Mouse (Mus musculus) intestine, embryonic 16.5 days (tissue): Measurements from ENCODE around the gene Fam118a. TPM values are rescaled to one million over a fixed set of nuclear protein-coding genes. Genes with fewer than 3 reads are reported as not detected.
"Not testable (repeated sequence)": the region's sequence is repeated elsewhere in the genome, so short reads cannot be mapped to it uniquely, and the experiment has no call there.

ENCODE experiments used
- ATAC-seq: fragments of 200-750 bp; cut with Nextera tagmentation; 2 replicates; pipeline ENCODE4 v1.8.0; 2017; ENCODE audit warnings: moderate TSS enrichment, moderate library complexity
- H3K27ac ChIP-seq: fragments of 300-500 bp; sonication (generic); 2 replicates; pipeline ENCODE4 v1.5.1; 2014; ENCODE audit warnings: mild to moderate bottlenecking, low read length
- H3K27me3 ChIP-seq: fragments of 300-500 bp; sonication (generic); replicated peaks from 2 replicates; pipeline ENCODE4 v1.6.1; 2014; ENCODE audit warnings: low read length, control low read depth, mixed read lengths; ENCODE audit not compliant: control insufficient read depth, insufficient read depth
- H3K36me3 ChIP-seq: fragments of 300-500 bp; sonication (generic); 2 replicates; pipeline ENCODE4 v1.6.1; 2014; ENCODE audit warnings: low read length, control low read depth; ENCODE audit not compliant: control insufficient read depth, insufficient read depth
- H3K4me1 ChIP-seq: fragments of 300-500 bp; sonication (generic); 2 replicates; pipeline ENCODE4 v1.6.1; 2014; ENCODE audit warnings: low read length, control low read depth, mixed read lengths; ENCODE audit not compliant: control insufficient read depth, insufficient read depth
- H3K4me2 ChIP-seq: fragments of 300-500 bp; sonication (generic); 2 replicates; pipeline ENCODE4 v1.6.1; 2014; ENCODE audit warnings: low read depth, low read length, control low read depth
- H3K4me3 ChIP-seq: fragments of 300-500 bp; sonication (generic); 2 replicates; pipeline ENCODE4 v1.5.1; 2014; ENCODE audit warnings: mild to moderate bottlenecking, low read length
- H3K9ac ChIP-seq: fragments of 300-500 bp; sonication (generic); 2 replicates; pipeline ENCODE4 v1.6.1; 2014; ENCODE audit warnings: low read depth, low read length
- H3K9me3 ChIP-seq: fragments of 300-500 bp; sonication (generic); 2 replicates; pipeline ENCODE4 v1.6.1; 2016; ENCODE audit warnings: low read length, control low read depth; ENCODE audit not compliant: control insufficient read depth
- WGBS: fragments of 180-500 bp; shearing (Covaris S2); extraction: QIAGEN DNeasy Blood & Tissue Kit; methylation state at CpG from one replicate; pipeline ENCODE4 v1.1.7; 2014; 5-methylcytosine and 5-hydroxymethylcytosine counted together
- polyA plus RNA-seq: library from polyadenylated mRNA; unstranded; fragments of >200 nt; fragmentation: Nextera tagmentation; extraction: Ambion mirVana; gene quantifications from 2 replicates; pipeline ENCODE4 v1.2.1, GENCODE M21; 2015

Gene Fam118a
- polyA plus RNA-seq, 1 experiment from 2014 or later, result 28.8 TPM

DNA sequence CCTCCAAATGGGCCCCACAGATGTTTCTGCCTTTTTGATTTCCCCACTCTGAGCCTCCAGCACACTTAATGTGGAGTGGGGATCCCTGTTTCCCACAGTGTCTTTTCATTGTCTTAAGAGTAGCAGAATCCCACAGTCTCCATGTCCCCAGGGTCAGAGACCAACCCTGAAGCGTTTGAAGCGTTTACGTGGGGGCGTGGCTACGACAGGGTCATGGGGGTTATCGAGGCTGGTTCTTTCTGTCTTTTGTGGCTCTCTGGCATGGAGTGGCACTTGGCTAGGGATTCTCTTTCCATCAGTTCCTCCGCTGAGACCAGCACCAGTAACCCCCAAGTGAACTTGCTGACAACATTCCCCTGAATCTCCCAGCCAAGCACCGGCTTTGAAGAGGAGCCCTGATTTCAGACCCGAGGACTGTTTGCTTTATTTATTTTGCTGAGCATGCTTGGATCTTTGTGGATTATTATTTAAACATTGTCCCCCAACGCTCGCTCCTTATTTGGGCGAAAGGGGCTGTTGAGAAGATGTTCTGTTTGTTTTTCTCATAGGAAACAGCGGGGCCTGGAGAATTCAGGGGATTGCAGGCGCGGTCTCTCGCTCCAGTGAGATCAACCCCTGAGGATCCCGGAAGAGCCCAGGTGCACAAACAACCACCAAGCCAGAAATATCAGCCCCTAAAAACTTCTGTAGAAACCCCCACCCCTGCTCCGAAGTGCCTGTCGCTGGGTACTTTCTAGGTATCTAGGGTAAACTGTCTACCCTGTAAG, 16.7 kb upstream of the Fam118a start:
- no peak overlapping the region for H3K4me3 ChIP-seq

DNA sequence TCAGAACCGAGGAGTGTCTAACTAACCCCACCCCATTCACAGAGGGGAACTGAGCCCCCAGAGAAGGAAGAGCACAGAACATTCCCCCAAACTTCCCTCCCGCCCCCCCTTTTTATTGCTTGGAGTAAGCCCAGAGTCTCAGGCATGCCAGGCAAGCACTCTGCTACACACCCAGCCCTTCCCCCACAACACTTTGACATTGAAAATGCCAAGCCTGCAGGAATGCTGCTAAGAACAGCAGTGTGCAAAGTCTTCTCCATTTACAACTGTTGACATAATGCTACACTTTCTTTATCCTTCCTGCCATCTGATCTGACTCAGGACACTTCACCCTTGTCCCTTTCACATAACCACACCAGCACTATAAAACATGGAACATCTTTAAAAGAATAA, 16.1 kb upstream of the Fam118a start:
- H3K4me1 ChIP-seq, result peaks cover 24% of the 10 kb centered on the region
- H3K4me3 ChIP-seq, result no peak overlapping the region
- peak overlapping the region; percentile 53 for H3K9ac ChIP-seq
- peak overlapping the region; percentile 91 for H3K27ac ChIP-seq
- ATAC-seq, result peak; percentile 82
- H3K9me3 ChIP-seq, result no peaks in the 10 kb centered on the region
- WGBS, result 8% methylated on average over 2 of the region's 2 CpGs
- H3K27me3 ChIP-seq, result no peaks in the 10 kb centered on the region
- no peaks in the 10 kb centered on the region for H3K36me3 ChIP-seq
- H3K4me2 ChIP-seq, result peak overlapping the region; percentile 42

More for the DNA sequence above, 16.7 kb upstream of the Fam118a start:
- Histone ChIP-seq H3K9ac (peak overlapping the region; percentile 53), H3K4me1 (peaks cover 24% of the 10 kb centered on the region), H3K9me3 (no peaks in the 10 kb centered on the region), H3K4me2 (peak overlapping the region; percentile 42), H3K27ac (peak overlapping the region; percentile 91), H3K36me3 (no peaks in the 10 kb centered on the region), H3K27me3 (no peaks in the 10 kb centered on the region)
- peak; percentile 51 for ATAC-seq
- 12% methylated on average over 19 of the region's 19 CpGs for WGBS

DNA sequence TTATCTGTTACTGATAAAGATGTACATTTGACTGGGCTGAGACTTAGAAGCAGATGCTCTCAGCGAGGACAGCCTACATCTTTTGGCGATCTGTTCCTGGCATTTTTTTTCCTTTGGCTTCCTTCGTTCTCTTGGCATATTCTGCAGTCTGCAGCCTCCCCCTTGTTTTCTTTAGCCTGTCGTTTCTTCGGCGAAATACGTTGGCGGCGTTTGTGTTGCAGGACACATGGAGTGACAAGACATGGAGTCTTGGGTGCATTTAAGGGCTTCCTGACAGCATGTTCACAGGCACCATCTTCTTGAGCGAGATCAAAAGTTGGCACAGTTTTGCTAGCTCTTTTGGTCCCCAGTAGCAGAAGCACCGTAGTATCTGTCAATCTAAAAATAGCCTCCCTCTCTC, 13.0 kb upstream of the Fam118a start:
- Histone ChIP-seq H3K9ac (no peak overlapping the region), H3K27ac (no peak overlapping the region), H3K9me3 (no peaks in the 10 kb centered on the region), H3K4me1 (peaks cover 24% of the 10 kb centered on the region), H3K36me3 (no peaks in the 10 kb centered on the region), H3K4me3 (no peak overlapping the region), H3K27me3 (no peaks in the 10 kb centered on the region), H3K4me2 (no peak overlapping the region)
- no peak for ATAC-seq
- WGBS, result 84% methylated on average over 11 of the region's 11 CpGs

DNA sequence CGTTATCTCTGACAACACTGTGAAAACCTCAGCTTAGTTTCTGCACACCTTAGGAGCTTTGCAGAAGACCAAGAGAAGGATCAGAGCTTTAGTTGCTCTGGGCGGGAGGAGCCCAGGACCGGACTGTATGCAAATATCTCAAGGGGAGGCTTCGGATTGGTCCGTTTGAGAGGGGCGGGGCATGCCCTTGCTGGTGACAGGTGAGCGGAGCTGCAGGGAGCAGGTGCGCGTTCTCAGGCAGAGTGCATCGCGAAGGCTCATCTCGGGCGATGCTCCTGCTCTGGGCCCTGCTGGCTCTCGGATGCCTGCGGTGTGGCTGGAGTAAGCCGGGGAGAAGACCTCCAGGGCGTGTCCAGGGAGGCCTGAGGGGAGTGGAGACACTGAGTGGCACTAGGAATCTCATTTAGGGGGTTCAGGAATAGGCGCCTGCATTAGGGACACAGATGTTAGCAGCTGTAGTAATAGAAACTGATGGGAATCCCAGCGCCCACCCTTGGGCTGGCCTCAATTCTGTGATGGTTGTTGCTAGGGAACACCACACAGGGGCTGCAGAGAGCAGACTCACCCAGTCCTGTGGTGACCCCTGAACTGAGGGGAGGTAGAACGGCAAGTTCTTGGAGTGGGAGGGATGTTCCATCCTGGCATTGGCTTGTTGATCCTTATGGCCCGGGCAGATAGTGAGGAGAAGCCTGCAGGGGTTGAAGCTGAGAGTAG, 11.6 kb upstream of the Fam118a start, which contains the start of gene Upk3a:
Gene Upk3a, plus strand, starts transcription at position 191 of the 714 bp plus-strand sequence.
- WGBS, result 6% methylated on average over 21 of the region's 21 CpGs
- no peaks in the 10 kb centered on the region for H3K9me3 ChIP-seq
- peak; percentile 86 for ATAC-seq
- no peak within 1 kb of the TSS for H3K4me2 ChIP-seq
- H3K36me3 ChIP-seq, result no peaks in the 10 kb centered on the region
- no peaks in the 10 kb centered on the region for H3K27me3 ChIP-seq
- H3K4me3 ChIP-seq, result no peak within 1 kb of the TSS
- H3K4me1 ChIP-seq, result peaks cover 16% of the 10 kb centered on the region
- H3K9ac ChIP-seq, result no peak within 1 kb of the TSS
- no peak within 1 kb of the TSS for H3K27ac ChIP-seq

- Histone ChIP-seq H3K4me1 (no peaks in the 10 kb centered on the region), H3K27ac (no peak overlapping the region), H3K9me3 (no peaks in the 10 kb centered on the region), H3K27me3 (no peaks in the 10 kb centered on the region), H3K4me3 (no peak overlapping the region), H3K9ac (no peak overlapping the region), H3K4me2 (no peak overlapping the region), H3K36me3 (no peaks in the 10 kb centered on the region)
- WGBS, result 66% methylated on average over 4 of the region's 4 CpGs
- ATAC-seq, result no peak
Measured at GRCm38 (mm10) chr15:85022211-85022610, 6.5 kb upstream of the Fam118a start.

GRCm38 (mm10) chr15:85026197-85026596, 2.6 kb upstream of the Fam118a start:
- ATAC-seq, result no peak
- Histone ChIP-seq H3K27me3 (no peaks in the 10 kb centered on the region), H3K4me3 (no peak overlapping the region), H3K9ac (no peak overlapping the region), H3K36me3 (no peaks in the 10 kb centered on the region), H3K4me2 (no peak overlapping the region), H3K9me3 (no peaks in the 10 kb centered on the region), H3K27ac (no peak overlapping the region), H3K4me1 (peaks cover 2% of the 10 kb centered on the region; the same call in 1 of the 2 replicates)
- 78% methylated on average over 4 of the region's 4 CpGs for WGBS

DNA sequence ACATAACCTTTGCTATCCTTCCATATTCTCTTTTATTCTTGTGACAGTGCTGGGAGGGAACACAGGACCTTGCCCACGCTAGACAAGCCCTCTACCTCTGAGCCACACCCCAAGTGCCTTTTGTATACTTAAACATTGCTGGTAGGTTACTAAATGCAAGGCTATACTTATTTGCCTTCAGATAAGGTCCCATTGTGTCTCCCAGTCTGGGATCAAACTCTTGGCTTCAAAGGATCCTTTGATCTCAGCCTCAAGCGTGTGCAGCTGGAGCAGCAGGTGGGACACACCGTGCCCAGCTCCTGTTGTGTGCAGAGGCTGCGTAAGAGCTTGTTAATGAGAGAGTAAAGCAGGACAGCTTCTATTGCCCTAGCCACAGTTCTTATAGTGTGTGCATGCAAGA, 1.0 kb upstream of the Fam118a start:
- no peaks in the 10 kb centered on the region for H3K27me3 ChIP-seq
- peak; percentile 74 for ATAC-seq
- no peak overlapping the region for H3K9ac ChIP-seq
- no peak overlapping the region for H3K4me2 ChIP-seq
- 54% methylated on average over 4 of the region's 4 CpGs for WGBS
- H3K36me3 ChIP-seq, result no peaks in the 10 kb centered on the region
- H3K9me3 ChIP-seq, result no peaks in the 10 kb centered on the region
- peaks cover 7% of the 10 kb centered on the region for H3K4me1 ChIP-seq
- peak overlapping the region; percentile 9; the same call in 1 of the 2 replicates for H3K27ac ChIP-seq
- H3K4me3 ChIP-seq, result no peak overlapping the region

DNA sequence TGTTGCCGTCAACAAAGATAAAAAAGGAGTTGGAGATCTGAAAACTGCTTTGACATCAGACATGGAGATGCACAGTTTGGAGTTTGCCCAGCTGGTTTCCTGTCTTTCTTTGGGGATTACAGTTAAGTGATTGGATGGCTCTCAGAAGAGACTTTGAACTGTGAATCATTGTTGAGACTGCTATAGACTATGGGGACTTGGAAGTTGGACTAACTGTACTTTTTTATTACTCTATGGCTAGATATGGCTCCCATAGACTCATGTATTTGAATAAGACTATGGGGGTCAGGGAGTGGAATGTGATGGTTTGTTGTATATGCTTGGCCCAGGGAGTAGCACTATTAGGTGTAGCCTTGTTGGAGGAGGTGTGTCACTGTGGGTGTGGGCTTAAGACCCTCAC, 1.9 kb downstream of the Fam118a start:
- H3K27me3 ChIP-seq, H3K4me3 ChIP-seq, H3K9ac ChIP-seq, H3K4me2 ChIP-seq, H3K9me3 ChIP-seq, H3K36me3 ChIP-seq, H3K4me1 ChIP-seq: not testable (repeated sequence)
- WGBS, result 47% methylated on average over 1 of the region's 1 CpGs
- peak; percentile 80 for ATAC-seq
- H3K27ac ChIP-seq, result peak overlapping the region; percentile 50

DNA sequence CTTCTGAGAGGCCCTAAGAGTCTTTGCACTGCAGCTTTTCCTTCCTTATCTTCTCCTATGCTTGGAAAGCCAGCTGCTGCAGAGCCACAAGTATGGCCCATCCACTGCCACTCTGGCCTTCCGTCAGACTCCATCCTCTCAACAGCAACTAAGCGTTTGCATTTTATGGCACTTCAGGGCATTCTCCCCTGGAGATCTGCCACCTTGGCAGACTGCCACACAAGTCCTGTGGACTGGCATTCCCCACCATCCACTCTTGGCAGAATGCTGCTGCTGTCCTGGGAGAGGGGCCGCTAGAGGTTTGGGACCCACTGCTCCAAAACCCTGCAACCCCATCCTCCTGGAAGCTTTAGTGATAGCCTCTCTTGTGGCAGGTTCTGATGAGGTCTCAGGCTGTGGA, 3.1 kb downstream of the Fam118a start:
- no peak overlapping the region for H3K4me2 ChIP-seq
- WGBS, result 63% methylated on average over 3 of the region's 3 CpGs
- H3K27me3 ChIP-seq, result no peaks in the 10 kb centered on the region
- H3K9ac ChIP-seq, result no peak overlapping the region
- no peaks in the 10 kb centered on the region for H3K36me3 ChIP-seq
- ATAC-seq, result no peak
- peaks cover 12% of the 10 kb centered on the region for H3K4me1 ChIP-seq
- H3K4me3 ChIP-seq, result no peak overlapping the region
- H3K9me3 ChIP-seq, result no peaks in the 10 kb centered on the region
- no peak overlapping the region; the same call in 1 of the 2 replicates for H3K27ac ChIP-seq
